Mouse (Mus musculus): ENCODE measurements around the gene Naaladl2. TPM values are rescaled to one million over a fixed set of nuclear protein-coding genes. Genes with fewer than 3 reads are reported as not detected.
"Not testable (repeated sequence)": the region's sequence is repeated elsewhere in the genome, so short reads cannot be mapped to it uniquely, and the experiment has no call there.

Naaladl2 gene
- polyA plus RNA-seq, 1 experiment from 2014 or later, result 2.7 TPM

- ATAC-seq, result no peak
- no peak overlapping the region for H3K9ac ChIP-seq
- no peak overlapping the region for H3K4me2 ChIP-seq (replicated peaks)
- no peaks in the 10 kb centered on the region for H3K4me1 ChIP-seq (replicated peaks)
- no peak overlapping the region for H3K4me3 ChIP-seq (replicated peaks)
- 61% methylated on average over 1 of the region's 1 CpGs for WGBS
- H3K27me3 ChIP-seq (replicated peaks), result no peaks in the 10 kb centered on the region
- H3K36me3 ChIP-seq, result no peaks in the 10 kb centered on the region
- no peaks in the 10 kb centered on the region for H3K9me3 ChIP-seq
- no peak overlapping the region for H3K27ac ChIP-seq
Measured at GRCm38 (mm10) chr3:24391311-24391710, 752.8 kb downstream of the Naaladl2 start.

GRCm38 (mm10) chr3:24355010-24355409 lies 789.1 kb downstream of the Naaladl2 start:
- H3K9ac ChIP-seq, result no peak overlapping the region
- H3K9me3 ChIP-seq, result no peaks in the 10 kb centered on the region
- no peaks in the 10 kb centered on the region for H3K36me3 ChIP-seq
- ATAC-seq, result no peak
- H3K27ac ChIP-seq, result no peak overlapping the region
- no peak overlapping the region for H3K4me2 ChIP-seq (replicated peaks)
- H3K27me3 ChIP-seq (replicated peaks), result no peaks in the 10 kb centered on the region
- 80% methylated on average over 2 of the region's 2 CpGs for WGBS
- H3K4me1 ChIP-seq (replicated peaks), result no peaks in the 10 kb centered on the region
- no peak overlapping the region for H3K4me3 ChIP-seq (replicated peaks)

- ATAC-seq, result no peak
- H3K4me2 ChIP-seq (replicated peaks), result no peak overlapping the region
- H3K27ac ChIP-seq, result no peak overlapping the region
- H3K27me3 ChIP-seq (replicated peaks), result no peaks in the 10 kb centered on the region
- 80% methylated on average over 11 of the region's 11 CpGs for WGBS
- no peaks in the 10 kb centered on the region for H3K36me3 ChIP-seq
- H3K4me3 ChIP-seq (replicated peaks), result no peak overlapping the region
- no peaks in the 10 kb centered on the region for H3K4me1 ChIP-seq (replicated peaks)
- H3K9ac ChIP-seq, result no peak overlapping the region
- no peaks in the 10 kb centered on the region for H3K9me3 ChIP-seq
Measured at GRCm38 (mm10) chr3:24321489-24322405, 822.3 kb downstream of the Naaladl2 start.

GRCm38 (mm10) chr3:24314658-24315297 lies 829.3 kb downstream of the Naaladl2 start:
- Histone ChIP-seq H3K9me3 (no peaks in the 10 kb centered on the region), H3K4me3 (replicated peaks) (no peak overlapping the region), H3K9ac (no peak overlapping the region), H3K27me3 (replicated peaks) (no peaks in the 10 kb centered on the region), H3K36me3 (no peaks in the 10 kb centered on the region), H3K4me1 (replicated peaks) (no peaks in the 10 kb centered on the region), H3K4me2 (replicated peaks) (no peak overlapping the region), H3K27ac (no peak overlapping the region)
- 49% methylated on average over 4 of the region's 4 CpGs for WGBS
- ATAC-seq, result no peak

- H3K4me1 ChIP-seq (replicated peaks), result no peaks in the 10 kb centered on the region
- H3K4me2 ChIP-seq (replicated peaks), result no peak overlapping the region
- H3K36me3 ChIP-seq, result no peaks in the 10 kb centered on the region
- H3K9ac ChIP-seq, result no peak overlapping the region
- no peaks in the 10 kb centered on the region for H3K9me3 ChIP-seq
- H3K27ac ChIP-seq, result no peak overlapping the region
- 76% methylated on average over 2 of the region's 2 CpGs for WGBS
- H3K4me3 ChIP-seq (replicated peaks), result no peak overlapping the region
- no peak for ATAC-seq
- no peaks in the 10 kb centered on the region for H3K27me3 ChIP-seq (replicated peaks)
Measured at GRCm38 (mm10) chr3:24225418-24225817, 918.6 kb downstream of the Naaladl2 start.

GRCm38 (mm10) chr3:24217476-24217875 lies 926.6 kb downstream of the Naaladl2 start:
- ATAC-seq, result no peak
- no peaks in the 10 kb centered on the region for H3K9me3 ChIP-seq
- no peaks in the 10 kb centered on the region for H3K36me3 ChIP-seq
- H3K4me2 ChIP-seq (replicated peaks), result no peak overlapping the region
- no peak overlapping the region for H3K4me3 ChIP-seq (replicated peaks)
- H3K9ac ChIP-seq, result no peak overlapping the region
- no peaks in the 10 kb centered on the region for H3K4me1 ChIP-seq (replicated peaks)
- 94% methylated on average over 1 of the region's 1 CpGs for WGBS
- no peak overlapping the region for H3K27ac ChIP-seq
- H3K27me3 ChIP-seq (replicated peaks), result no peaks in the 10 kb centered on the region

GRCm38 (mm10) chr3:24166531-24166930 lies 977.5 kb downstream of the Naaladl2 start:
- no peaks in the 10 kb centered on the region for H3K27me3 ChIP-seq (replicated peaks)
- ATAC-seq, result no peak

GRCm38 (mm10) chr3:24163992-24164391 lies 980.1 kb downstream of the Naaladl2 start:
- Histone ChIP-seq H3K9me3 (no peaks in the 10 kb centered on the region), H3K4me3 (replicated peaks) (no peak overlapping the region)
- ATAC-seq, result no peak

More at GRCm38 (mm10) chr3:24166531-24166930, 977.5 kb downstream of the Naaladl2 start:
- Histone ChIP-seq H3K9me3 (no peaks in the 10 kb centered on the region), H3K4me2 (replicated peaks) (no peak overlapping the region), H3K27ac (no peak overlapping the region), H3K36me3 (no peaks in the 10 kb centered on the region), H3K4me1 (replicated peaks) (no peaks in the 10 kb centered on the region), H3K4me3 (replicated peaks) (no peak overlapping the region), H3K9ac (no peak overlapping the region)

GRCm38 (mm10) chr3:24151086-24151815 lies 992.8 kb downstream of the Naaladl2 start:
- ATAC-seq; H3K27ac ChIP-seq; H3K36me3 ChIP-seq; H3K9ac ChIP-seq; H3K4me3 ChIP-seq (replicated peaks); H3K9me3 ChIP-seq; H3K27me3 ChIP-seq (replicated peaks); H3K4me1 ChIP-seq (replicated peaks); H3K4me2 ChIP-seq (replicated peaks): not testable (repeated sequence)
- WGBS, result 77% methylated on average over 4 of the region's 4 CpGs

More at GRCm38 (mm10) chr3:24163992-24164391, 980.1 kb downstream of the Naaladl2 start:
- Histone ChIP-seq H3K36me3 (no peaks in the 10 kb centered on the region), H3K4me1 (replicated peaks) (no peaks in the 10 kb centered on the region), H3K27me3 (replicated peaks) (no peaks in the 10 kb centered on the region), H3K9ac (no peak overlapping the region), H3K27ac (no peak overlapping the region), H3K4me2 (replicated peaks) (no peak overlapping the region)

- no peak for ATAC-seq
- H3K4me3 ChIP-seq (replicated peaks), result no peak overlapping the region
- WGBS, result 86% methylated on average over 1 of the region's 1 CpGs
- H3K9me3 ChIP-seq, result no peaks in the 10 kb centered on the region
- H3K4me1 ChIP-seq (replicated peaks), result no peaks in the 10 kb centered on the region
- H3K9ac ChIP-seq, result no peak overlapping the region
- no peaks in the 10 kb centered on the region for H3K36me3 ChIP-seq
- H3K27ac ChIP-seq, result no peak overlapping the region
- no peaks in the 10 kb centered on the region for H3K27me3 ChIP-seq (replicated peaks)
- no peak overlapping the region for H3K4me2 ChIP-seq (replicated peaks)
Measured at GRCm38 (mm10) chr3:24142808-24143207, 1001.3 kb downstream of the Naaladl2 start.

GRCm38 (mm10) chr3:24138002-24138401 lies 1006.1 kb downstream of the Naaladl2 start:
- ATAC-seq, result no peak
- WGBS, result 62% methylated on average over 1 of the region's 1 CpGs
- Histone ChIP-seq H3K9me3 (no peaks in the 10 kb centered on the region), H3K27me3 (replicated peaks) (no peaks in the 10 kb centered on the region), H3K9ac (no peak overlapping the region), H3K4me3 (replicated peaks) (no peak overlapping the region), H3K4me2 (replicated peaks) (no peak overlapping the region), H3K27ac (no peak overlapping the region), H3K4me1 (replicated peaks) (no peaks in the 10 kb centered on the region), H3K36me3 (no peaks in the 10 kb centered on the region)

- Histone ChIP-seq H3K36me3 (no peaks in the 10 kb centered on the region), H3K9ac (no peak overlapping the region), H3K27ac (no peak overlapping the region), H3K27me3 (replicated peaks) (no peaks in the 10 kb centered on the region), H3K4me3 (replicated peaks) (no peak overlapping the region), H3K4me2 (replicated peaks) (no peak overlapping the region), H3K9me3 (no peaks in the 10 kb centered on the region), H3K4me1 (replicated peaks) (no peaks in the 10 kb centered on the region)
- no peak for ATAC-seq
- 88% methylated on average over 1 of the region's 1 CpGs for WGBS
Measured at GRCm38 (mm10) chr3:24126200-24126599, 1017.9 kb downstream of the Naaladl2 start.

Measured in intestine, embryonic 15.5 days (tissue).